Mouse (Mus musculus): Measurements from ENCODE around the gene Slc4a1ap.

DNA sequence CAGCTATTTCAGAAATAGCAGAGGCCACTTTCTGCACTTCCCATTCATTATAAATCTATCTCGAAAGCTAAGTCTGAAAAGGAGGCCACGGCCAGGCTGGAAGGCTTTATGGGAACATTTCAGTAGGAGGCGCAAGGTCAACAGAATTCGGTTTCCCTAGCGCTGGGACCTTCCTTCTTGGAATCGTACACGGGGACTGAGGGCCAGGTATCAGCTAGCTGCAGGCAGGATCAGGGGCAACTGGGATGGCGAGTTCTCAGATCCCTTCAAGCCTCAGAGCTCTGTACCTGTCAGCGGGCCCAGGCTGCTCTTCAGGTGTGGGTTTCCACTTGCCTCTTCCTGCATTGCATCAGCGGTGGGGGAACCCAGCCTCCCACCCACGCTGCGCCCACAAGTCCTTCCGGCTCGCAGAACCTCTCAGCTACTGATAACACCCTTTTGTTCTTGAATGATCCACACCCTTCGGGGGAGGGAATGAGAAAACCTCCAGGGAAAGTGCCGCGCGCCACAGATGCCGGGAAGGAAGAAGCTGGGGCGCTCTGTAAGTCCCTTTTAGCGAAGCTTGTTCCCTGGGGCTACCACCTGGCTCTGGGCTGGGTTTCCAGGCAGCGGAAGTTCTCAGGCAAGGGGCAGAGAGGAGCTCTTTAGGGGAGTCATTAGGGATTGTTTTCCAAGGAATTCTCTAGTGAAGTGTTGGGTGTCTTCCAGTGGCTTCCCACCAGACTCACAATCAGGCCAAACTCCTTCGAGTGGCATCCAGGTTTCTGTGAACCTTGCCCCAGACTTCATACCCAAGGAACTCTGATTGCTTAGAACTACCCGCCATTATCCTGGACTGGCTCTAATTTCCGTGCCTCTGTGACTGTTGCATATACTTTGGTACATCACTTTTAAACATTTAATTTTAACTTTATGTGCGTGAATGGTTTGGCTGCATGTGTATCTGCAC lies 70.0 kb downstream of the Slc4a1ap start, which contains the start of gene Mrpl33:
- TF ChIP-seq MAZ (IDR thresholded peaks at IDR 0.05; ENCODE audit: low read depth, low read length) = peak; percentile 93
- TF ChIP-seq EP300 (IDR thresholded peaks at IDR 0.05; ENCODE audit: low read depth in 1 of 2, low read length in 2 of 2) = peak; percentile 84 to 96
- peak; percentile 82 for TF ChIP-seq MXI1 (IDR thresholded peaks at IDR 0.05; ENCODE audit: low read depth, low read length)
